Mouse (Mus musculus) R1 (cell line): ENCODE measurements around the gene Fam19a4.

Experiments used
- DNase-seq: peaks from one replicate; pipeline ENCODE4 v3.0.0-alpha.2; 2018; ENCODE audit warnings: low read depth, low spot score

Fam19a4 gene

GRCm38 (mm10) chr6:96977537-96977936, 82.7 kb downstream of the Fam19a4 start:
- no peak for DNase-seq

GRCm38 (mm10) chr6:96944796-96945195, 115.4 kb downstream of the Fam19a4 start:
- no peak for DNase-seq

- peak; percentile 63 for DNase-seq
Measured at GRCm38 (mm10) chr6:96935776-96936175, 124.4 kb downstream of the Fam19a4 start.

- no peak for DNase-seq
Measured at GRCm38 (mm10) chr6:96909061-96909480, 151.1 kb downstream of the Fam19a4 start.

- peak; percentile 62 for DNase-seq
Measured at GRCm38 (mm10) chr6:96877105-96877504, 183.1 kb downstream of the Fam19a4 start.

- peak; percentile 13 for DNase-seq
Measured at GRCm38 (mm10) chr6:96876651-96877050, 183.6 kb downstream of the Fam19a4 start.

GRCm38 (mm10) chr6:96853065-96853464, 207.1 kb downstream of the Fam19a4 start:
- peak; percentile 16 for DNase-seq

- peak; percentile 28 for DNase-seq
Measured at GRCm38 (mm10) chr6:96843944-96844343, 216.3 kb downstream of the Fam19a4 start.

GRCm38 (mm10) chr6:96840634-96841033, 219.6 kb downstream of the Fam19a4 start:
- DNase-seq: no peak

- peak; percentile 8 for DNase-seq
Measured at GRCm38 (mm10) chr6:96826626-96827025, 233.6 kb downstream of the Fam19a4 start.

- no peak for DNase-seq
Measured at GRCm38 (mm10) chr6:96802981-96803380, 257.2 kb downstream of the Fam19a4 start.

- DNase-seq: no peak
Measured at GRCm38 (mm10) chr6:96798746-96799145, 261.5 kb downstream of the Fam19a4 start.

GRCm38 (mm10) chr6:96797451-96797850, 262.8 kb downstream of the Fam19a4 start:
- DNase-seq: no peak
